Mouse (Mus musculus): Measurements from ENCODE around the gene Osm. TPM values are rescaled to one million over a fixed set of nuclear protein-coding genes. Genes with fewer than 3 reads are reported as not detected.

The Osm gene
- polyA plus RNA-seq, 1 experiment from 2014 or later = not detected

DNA sequence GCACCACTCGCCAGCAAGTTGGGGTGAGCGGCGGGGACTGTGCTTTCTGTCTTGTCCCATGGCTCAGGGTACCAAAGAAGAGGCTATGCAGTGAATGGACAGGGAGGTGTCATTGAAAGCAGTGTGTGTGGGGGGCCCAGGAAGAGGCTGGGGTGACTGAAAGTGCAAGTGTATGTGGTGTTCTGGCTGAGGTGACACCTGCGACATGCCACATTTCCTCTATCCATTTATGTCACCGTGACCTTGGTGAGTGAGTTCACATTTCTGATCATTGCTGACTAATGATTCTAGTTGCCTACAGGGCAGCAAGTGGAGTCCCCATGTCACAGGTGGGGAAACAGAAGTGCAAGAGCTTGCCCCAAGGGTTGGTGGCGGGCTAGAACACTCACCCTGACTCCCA lies 32.3 kb downstream of the Osm start:
- Histone ChIP-seq H3K36me3 (ENCODE audit: control insufficient read depth, insufficient read depth, low read length) (no peaks in the 10 kb centered on the region), H3K4me1 (ENCODE audit: control insufficient read depth, insufficient read depth, low read depth, low read length) (peaks cover 8% of the 10 kb centered on the region), H3K4me2 (ENCODE audit: low read length) (no peak overlapping the region), H3K27ac (ENCODE audit: low read depth, low read length) (no peak overlapping the region), H3K27me3 (replicated peaks; ENCODE audit: control insufficient read depth, insufficient read depth, low read length) (peaks cover 27% of the 10 kb centered on the region), H3K4me3 (ENCODE audit: low read length) (no peak overlapping the region), H3K9ac (ENCODE audit: low read depth, low read length) (no peak overlapping the region), H3K9me3 (ENCODE audit: control insufficient read depth, low read length) (no peaks in the 10 kb centered on the region)
- no peak for ATAC-seq
- 90% methylated on average over 6 of the region's 6 CpGs for WGBS

- peaks cover 13% of the 10 kb centered on the region for H3K27me3 ChIP-seq (replicated peaks; ENCODE audit: control insufficient read depth, insufficient read depth, low read length)
- peaks cover 8% of the 10 kb centered on the region for H3K4me1 ChIP-seq (ENCODE audit: control insufficient read depth, insufficient read depth, low read depth, low read length)
- H3K9ac ChIP-seq (ENCODE audit: low read depth, low read length) = peak overlapping the region; percentile 30; the same call in 1 of the 2 replicates
- WGBS = 27% methylated on average over 20 of the region's 20 CpGs
- no peaks in the 10 kb centered on the region for H3K9me3 ChIP-seq (ENCODE audit: control insufficient read depth, low read length)
- no peak overlapping the region for H3K4me2 ChIP-seq (ENCODE audit: low read length)
- no peak for ATAC-seq
- no peaks in the 10 kb centered on the region for H3K36me3 ChIP-seq (ENCODE audit: control insufficient read depth, insufficient read depth, low read length)
- H3K4me3 ChIP-seq (ENCODE audit: low read length) = no peak overlapping the region
- no peak overlapping the region for H3K27ac ChIP-seq (ENCODE audit: low read depth, low read length)
These were observed 34.7 kb downstream of the Osm start for GRCm38 (mm10) chr11:4270744-4271459.

DNA sequence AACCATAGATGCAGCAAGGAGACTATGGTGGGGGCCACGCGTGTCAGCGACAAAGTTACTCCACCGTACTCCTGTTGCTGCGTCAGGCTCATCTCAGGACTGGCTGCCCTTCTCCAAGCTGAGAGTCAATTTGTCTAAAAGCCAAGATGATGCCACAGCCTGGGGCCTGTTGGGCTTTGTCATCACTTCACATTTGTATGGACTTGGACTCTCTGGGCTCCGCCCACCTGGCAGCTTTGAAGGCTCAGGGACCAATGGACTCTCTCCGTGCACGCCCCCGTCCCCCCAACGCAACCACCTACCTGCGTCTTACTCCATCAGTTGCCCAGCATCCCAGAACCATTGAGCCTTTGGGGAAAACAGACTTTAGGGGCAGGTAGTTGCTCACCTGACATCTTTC lies 35.3 kb downstream of the Osm start:
- Histone ChIP-seq H3K9ac (ENCODE audit: low read depth, low read length) (no peak overlapping the region; the same call in 1 of the 2 replicates), H3K27me3 (replicated peaks; ENCODE audit: control insufficient read depth, insufficient read depth, low read length) (peaks cover 13% of the 10 kb centered on the region), H3K4me1 (ENCODE audit: control insufficient read depth, insufficient read depth, low read depth, low read length) (peaks cover 8% of the 10 kb centered on the region), H3K4me2 (ENCODE audit: low read length) (no peak overlapping the region), H3K36me3 (ENCODE audit: control insufficient read depth, insufficient read depth, low read length) (no peaks in the 10 kb centered on the region), H3K4me3 (ENCODE audit: low read length) (no peak overlapping the region), H3K9me3 (ENCODE audit: control insufficient read depth, low read length) (no peaks in the 10 kb centered on the region), H3K27ac (ENCODE audit: low read depth, low read length) (no peak overlapping the region)
- WGBS = 69% methylated on average over 11 of the region's 11 CpGs
- ATAC-seq = no peak

- Histone ChIP-seq H3K27me3 (replicated peaks; ENCODE audit: control insufficient read depth, insufficient read depth, low read length) (no peaks in the 10 kb centered on the region; the same call in 1 of the 2 replicates), H3K36me3 (ENCODE audit: control insufficient read depth, insufficient read depth, low read length) (no peaks in the 10 kb centered on the region), H3K4me2 (ENCODE audit: low read length) (no peak overlapping the region), H3K4me1 (ENCODE audit: control insufficient read depth, insufficient read depth, low read depth, low read length) (peaks cover 5% of the 10 kb centered on the region; the same call in 1 of the 2 replicates), H3K9ac (ENCODE audit: low read depth, low read length) (no peak overlapping the region), H3K27ac (ENCODE audit: low read depth, low read length) (no peak overlapping the region), H3K4me3 (ENCODE audit: low read length) (no peak overlapping the region), H3K9me3 (ENCODE audit: control insufficient read depth, low read length) (no peaks in the 10 kb centered on the region)
- ATAC-seq = no peak
- 56% methylated on average over 11 of the region's 11 CpGs for WGBS
These were observed 40.2 kb downstream of the Osm start for GRCm38 (mm10) chr11:4276411-4276861.

GRCm38 (mm10) chr11:4279909-4280308 lies 43.7 kb downstream of the Osm start:
- H3K4me1 ChIP-seq (ENCODE audit: control insufficient read depth, insufficient read depth, low read depth, low read length) = peaks cover 5% of the 10 kb centered on the region; the same call in 1 of the 2 replicates
- no peaks in the 10 kb centered on the region for H3K27me3 ChIP-seq (replicated peaks; ENCODE audit: control insufficient read depth, insufficient read depth, low read length)
- H3K36me3 ChIP-seq (ENCODE audit: control insufficient read depth, insufficient read depth, low read length) = no peaks in the 10 kb centered on the region
- 48% methylated on average over 6 of the region's 7 CpGs for WGBS
- no peak overlapping the region for H3K4me2 ChIP-seq (ENCODE audit: low read length)
- H3K9me3 ChIP-seq (ENCODE audit: control insufficient read depth, low read length) = no peaks in the 10 kb centered on the region
- no peak overlapping the region for H3K27ac ChIP-seq (ENCODE audit: low read depth, low read length)
- 0 out of 2 replicates have a peak, but pooled peaks have one; percentile 37 for ATAC-seq
- H3K9ac ChIP-seq (ENCODE audit: low read depth, low read length) = no peak overlapping the region
- H3K4me3 ChIP-seq (ENCODE audit: low read length) = no peak overlapping the region

DNA sequence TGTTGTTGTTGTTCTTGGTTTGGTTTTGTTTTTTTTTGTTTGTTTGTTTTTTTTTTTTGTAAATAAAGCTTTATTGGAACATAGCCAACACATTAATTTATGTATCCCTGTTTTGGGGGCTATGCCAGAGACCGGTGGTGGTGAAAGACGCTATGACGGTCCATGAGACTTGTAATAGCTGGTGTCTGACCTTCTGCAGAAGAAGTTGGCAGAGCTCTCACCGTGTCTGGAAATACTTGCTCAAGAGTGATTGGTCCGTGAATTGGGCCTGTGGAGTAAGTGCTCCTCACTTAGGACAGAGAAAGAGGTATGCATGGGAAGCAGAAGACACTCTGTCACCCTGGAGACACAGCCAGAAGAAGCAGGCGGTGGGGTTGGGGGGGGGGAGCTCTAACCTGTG lies 45.6 kb downstream of the Osm start:
- no peaks in the 10 kb centered on the region for H3K9me3 ChIP-seq (ENCODE audit: control insufficient read depth, low read length)
- WGBS = 69% methylated on average over 6 of the region's 6 CpGs
- no peak for ATAC-seq
- H3K4me1 ChIP-seq (ENCODE audit: control insufficient read depth, insufficient read depth, low read depth, low read length) = peaks cover 5% of the 10 kb centered on the region; the same call in 1 of the 2 replicates
- H3K4me2 ChIP-seq (ENCODE audit: low read length) = no peak overlapping the region
- H3K9ac ChIP-seq (ENCODE audit: low read depth, low read length) = no peak overlapping the region
- H3K27ac ChIP-seq (ENCODE audit: low read depth, low read length) = no peak overlapping the region
- no peaks in the 10 kb centered on the region for H3K36me3 ChIP-seq (ENCODE audit: control insufficient read depth, insufficient read depth, low read length)
- no peak overlapping the region for H3K4me3 ChIP-seq (ENCODE audit: low read length)
- H3K27me3 ChIP-seq (replicated peaks; ENCODE audit: control insufficient read depth, insufficient read depth, low read length) = no peaks in the 10 kb centered on the region

- Histone ChIP-seq H3K9me3 (ENCODE audit: control insufficient read depth, low read length) (no peaks in the 10 kb centered on the region), H3K4me3 (ENCODE audit: low read length) (no peak overlapping the region), H3K27ac (ENCODE audit: low read depth, low read length) (no peak overlapping the region), H3K4me1 (ENCODE audit: control insufficient read depth, insufficient read depth, low read depth, low read length) (peaks cover 5% of the 10 kb centered on the region; the same call in 1 of the 2 replicates), H3K4me2 (ENCODE audit: low read length) (no peak overlapping the region), H3K9ac (ENCODE audit: low read depth, low read length) (no peak overlapping the region), H3K27me3 (replicated peaks; ENCODE audit: control insufficient read depth, insufficient read depth, low read length) (no peaks in the 10 kb centered on the region), H3K36me3 (ENCODE audit: control insufficient read depth, insufficient read depth, low read length) (no peaks in the 10 kb centered on the region)
- ATAC-seq = no peak
- 29% methylated on average over 4 of the region's 4 CpGs for WGBS
These were observed 47.4 kb downstream of the Osm start for GRCm38 (mm10) chr11:4283627-4284026.

GRCm38 (mm10) chr11:4289280-4289679 lies 53.1 kb downstream of the Osm start:
- no peaks in the 10 kb centered on the region for H3K4me1 ChIP-seq (ENCODE audit: control insufficient read depth, insufficient read depth, low read depth, low read length)
- ATAC-seq = no peak
- WGBS = 57% methylated on average over 3 of the region's 3 CpGs

More at GRCm38 (mm10) chr11:4289280-4289679, 53.1 kb downstream of the Osm start:
- Histone ChIP-seq H3K9me3 (ENCODE audit: control insufficient read depth, low read length) (no peaks in the 10 kb centered on the region), H3K9ac (ENCODE audit: low read depth, low read length) (no peak overlapping the region), H3K4me3 (ENCODE audit: low read length) (no peak overlapping the region), H3K27me3 (replicated peaks; ENCODE audit: control insufficient read depth, insufficient read depth, low read length) (no peaks in the 10 kb centered on the region), H3K4me2 (ENCODE audit: low read length) (no peak overlapping the region), H3K36me3 (ENCODE audit: control insufficient read depth, insufficient read depth, low read length) (no peaks in the 10 kb centered on the region), H3K27ac (ENCODE audit: low read depth, low read length) (no peak overlapping the region)
